8 mouse cellular contexts compared by ENCODE assay signal in genomic region chr14:122190941-122191510, GRCm38 (mm10). TPM values are rescaled to one million over a fixed set of nuclear protein-coding genes. Genes with fewer than 3 reads are reported as not detected.
DNase-seq lines count a peak whose midpoint lies in the region; ATAC-seq lines count a peak whose summit lies in the region.

No protein-coding gene starts in this region.

- no peaks in the 10 kb centered on the region for H3K9me3 ChIP-seq in liver, embryonic 11.5 days (ENCODE audit: control insufficient read depth, low read length)
- H3K9me3 ChIP-seq in stomach, embryonic 15.5 days = no peaks in the 10 kb centered on the region

- H3K36me3 ChIP-seq in liver, embryonic 11.5 days (ENCODE audit: control insufficient read depth, insufficient read depth, low read length) = no peaks in the 10 kb centered on the region
- H3K36me3 ChIP-seq in stomach, embryonic 15.5 days = no peaks in the 10 kb centered on the region

- no peak overlapping the region for H3K4me3 ChIP-seq in liver, embryonic 11.5 days (ENCODE audit: low read depth, low read length)
- no peak overlapping the region for H3K4me3 ChIP-seq in stomach, embryonic 15.5 days (replicated peaks)

- H3K4me1 ChIP-seq in liver, embryonic 11.5 days (replicated peaks; ENCODE audit: control insufficient read depth, insufficient read depth, low read length) = no peaks in the 10 kb centered on the region
- H3K4me1 ChIP-seq in stomach, embryonic 15.5 days = no peaks in the 10 kb centered on the region

- DNase-seq in 416B (ENCODE audit: low read depth) = peak; percentile 79
- DNase-seq in Muller cell, postnatal 12 days (ENCODE audit: inconsistent ontology term) = peak; percentile 31
- DNase-seq in cerebellum, postnatal 25 days = peak; percentile 76 to 86
- peak; percentile 49 to 66 for DNase-seq in frontal cortex, postnatal 36 days (ENCODE audit: low spot score in 2 of 2)
- peak; percentile 43 to 68 for DNase-seq in kidney, adult 8-10 months
- no peak for DNase-seq in liver, embryonic 11.5 days (ENCODE audit: low spot score)
- DNase-seq in naive thymus-derived CD4-positive, alpha-beta T cell, adult 2 months (ENCODE audit: low read depth) = peak; percentile 85

- WGBS in liver, embryonic 11.5 days = 13% methylated on average over 7 of the region's 7 CpGs
- WGBS in stomach, embryonic 15.5 days = 15% methylated on average over 7 of the region's 7 CpGs

- H3K27me3 ChIP-seq in liver, embryonic 11.5 days (replicated peaks; ENCODE audit: control insufficient read depth, insufficient read depth, low read length) = no peaks in the 10 kb centered on the region
- H3K27me3 ChIP-seq in stomach, embryonic 15.5 days (replicated peaks) = no peaks in the 10 kb centered on the region

- no peak overlapping the region for H3K9ac ChIP-seq in liver, embryonic 11.5 days (ENCODE audit: low read depth, low read length)
- H3K9ac ChIP-seq in stomach, embryonic 15.5 days = no peak overlapping the region

- no peak overlapping the region for H3K27ac ChIP-seq in liver, embryonic 11.5 days (ENCODE audit: low read depth, low read length)
- H3K27ac ChIP-seq in stomach, embryonic 15.5 days = no peak overlapping the region

- no peak overlapping the region for H3K4me2 ChIP-seq in liver, embryonic 11.5 days
- H3K4me2 ChIP-seq in stomach, embryonic 15.5 days = no peak overlapping the region

- peak; percentile 45 for ATAC-seq in liver, embryonic 11.5 days (replicated peaks; ENCODE audit: low FRiP score)
- ATAC-seq in stomach, embryonic 15.5 days (ENCODE audit: insufficient read depth, low FRiP score, low read depth) = peak; percentile 22; the same call in 1 of the 2 replicates

RNA-seq across cellular contexts. Expression of gene Clybl, which starts 9.5 kb away (rescaled TPM):
- 44.4 and 48.3 TPM in 2 replicates for polyA plus RNA-seq in liver, embryonic 11.5 days (2014; fragmentation: Nextera tagmentation; extraction: Ambion mirVana)
- 25.1 and 25.4 TPM in 2 replicates for polyA plus RNA-seq in stomach, embryonic 15.5 days (2015; fragmentation: Nextera tagmentation; extraction: Ambion mirVana)
